Mouse (Mus musculus) embryo, embryonic 10 days (tissue): ENCODE measurements at regions not wholly inside any gene's neighbourhood (a gene's known extent, or its start where the extent isn't known, plus 50 kb on each side); places are given as distances from the start of the nearest gene placed in this dataset.

Experiments
- DNase-seq: peaks from one replicate; pipeline ENCODE4 v3.0.0-alpha.2; 2015; ENCODE audit warnings: low spot score

DNA sequence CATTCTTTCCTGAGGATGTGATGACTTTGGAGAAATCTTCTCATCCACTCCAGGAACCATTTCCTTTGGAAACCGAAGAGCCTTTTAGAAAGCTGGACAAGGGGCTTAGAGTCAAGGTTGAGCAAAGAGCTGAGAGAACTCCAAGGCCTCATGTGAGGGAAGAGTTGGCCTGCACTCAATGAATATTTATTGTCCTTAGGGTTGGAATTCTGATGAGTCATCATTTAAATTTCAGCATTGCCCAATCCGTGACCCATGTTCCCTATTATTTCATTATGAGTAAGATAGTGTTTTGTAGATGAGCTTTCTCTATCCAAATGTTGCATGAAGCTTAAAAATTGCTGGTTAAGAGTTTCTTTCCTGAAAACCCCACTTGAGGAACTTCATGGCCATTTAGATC, 232.3 kb upstream of the Gm12728 start:
- DNase-seq = no peak

DNA sequence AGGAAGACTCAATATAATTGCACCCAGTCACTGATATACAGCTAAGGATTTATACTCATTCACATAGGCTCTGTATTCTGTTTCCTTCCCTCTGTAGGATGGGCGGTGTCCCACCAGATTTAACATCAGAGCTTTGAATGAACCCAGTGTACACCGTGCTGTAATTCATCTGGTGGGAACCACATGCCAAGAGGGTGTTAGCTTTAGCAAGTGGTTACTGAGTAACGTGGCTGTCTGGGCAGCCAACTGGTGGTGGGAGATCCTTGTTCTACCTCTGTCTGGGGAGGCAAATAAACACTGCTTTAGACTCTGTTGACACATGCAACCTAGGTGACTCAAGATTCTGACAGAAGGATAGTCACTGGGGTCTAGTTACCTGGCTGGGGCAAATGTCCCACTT, 229.6 kb upstream of the Gm12728 start:
- no peak for DNase-seq

DNA sequence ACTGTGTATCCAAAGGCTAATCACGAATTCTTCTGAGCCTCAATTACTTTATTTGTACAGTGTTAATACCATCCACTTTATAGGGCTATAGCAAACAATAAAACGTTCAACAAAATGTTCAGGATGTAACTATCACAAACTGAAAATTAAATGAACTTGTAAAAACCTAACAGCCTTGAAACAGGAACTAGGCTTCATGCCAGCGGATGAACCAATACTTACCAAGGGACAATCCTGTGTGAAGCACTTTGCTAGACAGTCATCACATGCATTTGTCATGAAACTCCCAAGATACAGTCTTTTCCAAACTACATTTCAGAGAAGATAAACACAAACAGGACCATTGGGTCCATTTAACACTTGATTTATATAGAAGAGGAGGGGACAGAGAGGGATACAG, 228.9 kb upstream of the Gm12728 start:
- no peak for DNase-seq

DNA sequence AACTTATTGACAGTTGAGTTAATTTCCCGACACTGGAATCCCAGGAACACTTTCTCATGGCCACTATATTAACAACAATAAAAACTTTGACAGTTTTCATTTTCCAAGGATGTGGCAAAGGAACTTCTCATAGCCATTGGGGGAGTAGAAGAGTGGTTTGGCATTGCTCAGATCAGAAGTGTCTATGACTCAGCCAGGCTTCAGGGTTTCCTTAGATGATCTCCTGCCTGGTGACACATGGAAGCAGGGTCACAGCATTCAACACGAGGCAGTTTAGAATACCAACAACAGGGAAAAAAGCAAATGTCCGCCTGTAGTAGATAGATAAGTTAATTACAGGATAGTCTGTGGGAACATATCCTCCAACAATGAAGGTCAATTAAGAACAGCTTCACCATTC, 228.1 kb upstream of the Gm12728 start:
- no peak for DNase-seq

DNA sequence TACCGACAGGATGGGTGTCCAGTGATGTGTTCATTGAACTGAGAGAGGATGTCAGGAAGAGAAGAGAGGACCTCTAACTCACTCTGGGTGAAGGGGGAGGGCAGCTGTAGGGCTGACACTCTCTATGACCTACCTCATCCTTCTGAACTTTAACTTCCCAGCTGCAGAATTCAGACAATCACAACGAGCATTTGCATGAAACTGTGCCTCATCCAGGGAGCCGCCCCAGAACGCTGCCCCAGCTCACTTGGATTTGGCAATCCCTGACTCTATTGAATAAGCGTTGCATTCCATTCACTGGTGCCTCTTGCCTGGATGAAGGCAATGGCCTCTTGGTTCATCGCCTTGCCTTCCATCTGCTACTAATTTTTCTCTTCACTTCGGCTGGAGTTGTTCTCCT, 223.9 kb upstream of the Gm12728 start:
- no peak for DNase-seq

DNA sequence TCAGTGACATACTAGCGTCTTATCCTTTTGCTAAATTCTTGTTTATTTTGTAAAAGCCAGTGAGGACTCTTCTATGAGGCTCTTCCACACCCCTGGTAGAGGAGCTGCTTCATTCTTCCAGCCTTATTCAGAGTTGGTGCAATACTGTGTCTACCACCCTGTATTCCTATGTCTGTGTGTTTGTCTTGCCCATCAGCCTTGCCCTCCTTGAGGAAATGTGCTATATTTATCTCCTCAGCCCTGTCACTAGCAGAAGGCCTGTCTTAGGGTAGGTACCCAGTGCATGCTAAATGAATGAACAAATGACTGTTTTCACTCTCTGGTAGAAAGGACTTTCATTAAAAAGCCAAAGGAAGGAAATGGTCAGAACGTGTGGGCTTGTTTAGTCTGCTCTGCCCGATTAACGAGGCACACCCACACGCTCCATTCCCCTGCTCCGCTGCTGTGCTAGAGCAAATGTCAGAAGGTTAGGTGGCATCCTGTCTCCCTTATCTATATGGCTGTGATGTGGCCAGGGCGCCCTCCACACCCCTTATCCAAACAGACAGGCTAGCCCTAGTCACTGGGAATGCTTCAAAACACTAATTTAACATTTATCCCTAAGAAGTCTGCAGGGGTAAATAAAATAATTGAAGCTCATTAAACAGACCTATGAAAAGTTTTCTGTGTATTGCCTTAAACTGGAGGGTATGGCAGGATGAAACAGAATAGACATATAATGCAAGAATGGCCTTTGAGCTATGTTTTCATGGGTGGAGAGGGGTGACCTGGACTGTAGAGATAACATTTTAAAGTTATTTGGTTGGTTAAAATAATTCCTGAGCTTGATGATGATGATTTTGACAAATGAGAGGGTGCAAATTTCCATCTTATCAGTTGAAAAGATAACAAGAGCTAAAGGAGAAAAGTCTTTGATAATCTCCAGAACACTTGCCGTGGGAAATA, 222.9 kb upstream of the Gm12728 start:
- no peak for DNase-seq

DNA sequence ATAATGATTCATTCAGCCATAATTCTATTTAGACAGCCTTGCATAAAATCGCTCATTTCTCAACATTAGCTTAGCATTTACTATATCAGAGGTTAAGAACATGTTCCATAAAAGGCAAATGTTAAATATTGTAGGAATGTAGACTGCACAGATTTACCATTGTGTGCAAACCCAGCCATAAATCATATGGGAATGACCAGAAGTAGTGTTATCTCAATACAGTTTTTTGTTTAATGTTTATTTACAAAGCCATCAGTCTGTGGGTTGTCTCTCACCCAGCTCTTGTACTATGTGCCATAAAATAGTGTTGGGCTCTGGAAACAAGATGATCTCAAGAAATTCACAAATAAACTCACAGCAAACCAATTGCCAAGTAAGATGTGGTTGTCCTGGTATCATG, 220.0 kb upstream of the Gm12728 start:
- DNase-seq = no peak

DNA sequence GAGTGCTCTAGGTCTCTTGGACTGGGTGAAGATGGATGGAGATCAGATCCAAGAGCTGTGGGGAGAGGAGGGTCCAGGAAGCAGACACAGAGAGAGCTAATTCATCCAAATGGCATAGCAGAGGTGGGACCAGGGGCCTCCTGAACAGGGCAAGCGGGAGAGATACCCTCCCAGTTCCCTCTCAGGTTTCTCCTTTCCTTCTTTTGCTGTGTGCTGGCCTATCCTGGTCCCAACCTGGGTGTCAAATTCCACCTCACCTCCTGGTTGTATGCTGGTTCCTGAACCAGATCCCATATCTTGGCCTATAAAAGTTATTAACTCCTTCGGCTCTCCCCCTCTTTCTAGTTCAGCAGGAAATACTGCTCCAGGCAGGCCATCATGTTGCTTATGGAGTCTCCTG, 214.1 kb upstream of the Gm12728 start:
- DNase-seq = no peak

DNA sequence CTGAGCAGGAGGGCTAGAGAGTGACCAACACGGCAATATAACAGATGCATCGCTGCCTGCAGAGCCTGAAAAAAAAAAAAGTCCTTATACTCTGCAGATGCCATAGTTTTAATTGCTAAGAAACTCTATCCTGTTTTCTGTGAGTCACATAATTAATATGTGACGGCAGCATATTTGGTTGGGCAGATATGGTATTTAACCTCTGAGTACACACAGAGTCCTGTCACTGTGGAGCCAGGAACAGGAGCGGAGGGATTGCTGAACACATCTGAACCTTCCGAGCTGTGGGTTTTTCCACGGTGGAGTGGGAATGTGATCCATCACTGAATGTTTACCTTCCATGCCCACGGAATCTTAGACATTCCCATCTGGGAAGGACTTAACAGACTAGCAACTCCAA, 208.7 kb upstream of the Gm12728 start:
- DNase-seq = no peak

DNA sequence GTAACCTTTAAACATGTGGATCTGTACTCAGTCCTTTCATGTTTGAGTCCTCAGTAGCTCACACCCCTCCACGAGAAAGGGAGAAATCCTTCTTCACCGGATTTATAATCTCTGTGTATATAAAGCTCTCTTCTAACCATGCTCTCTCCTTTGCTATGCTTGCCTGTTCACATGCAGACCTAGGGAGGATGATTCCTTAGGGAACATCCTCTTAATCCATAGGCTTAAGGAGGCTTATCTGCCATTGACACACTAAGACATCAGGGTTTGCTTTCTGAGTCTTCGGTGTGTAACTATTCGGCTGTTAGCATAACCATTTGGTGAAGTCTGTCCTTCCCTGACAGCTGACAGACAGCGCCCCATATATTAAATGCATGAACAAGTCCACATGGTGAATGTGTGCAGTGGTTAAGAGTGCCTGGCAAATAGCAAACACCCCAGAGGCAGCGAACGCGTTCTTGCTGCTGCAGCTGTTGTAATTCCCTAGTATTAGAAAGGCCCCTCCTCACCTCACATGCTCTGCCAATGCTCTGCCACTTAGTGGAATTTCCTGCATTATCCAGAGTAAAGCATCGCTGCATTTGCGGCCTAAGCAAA, 205.2 kb upstream of the Gm12728 start:
- no peak for DNase-seq

DNA sequence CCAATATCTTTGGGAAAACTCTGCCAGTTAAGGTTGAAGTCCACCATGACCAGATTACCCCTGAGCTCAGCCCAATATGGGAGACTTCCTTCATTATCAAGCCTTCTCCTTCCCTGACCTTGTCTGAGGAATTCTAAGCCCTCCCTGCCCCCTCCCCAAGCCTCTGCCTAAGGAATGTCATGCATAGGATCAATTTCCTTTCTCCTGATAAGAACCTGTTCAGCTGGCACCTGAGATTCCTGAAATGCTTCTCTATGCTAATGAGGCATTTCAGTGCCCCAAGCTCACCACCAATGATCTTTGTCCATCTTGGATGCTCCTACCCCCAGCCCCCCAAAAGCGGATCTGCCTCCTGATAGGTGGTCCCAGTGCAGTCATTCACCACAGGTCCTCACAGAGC, 186.0 kb upstream of the Gm12728 start:
- DNase-seq = no peak

DNA sequence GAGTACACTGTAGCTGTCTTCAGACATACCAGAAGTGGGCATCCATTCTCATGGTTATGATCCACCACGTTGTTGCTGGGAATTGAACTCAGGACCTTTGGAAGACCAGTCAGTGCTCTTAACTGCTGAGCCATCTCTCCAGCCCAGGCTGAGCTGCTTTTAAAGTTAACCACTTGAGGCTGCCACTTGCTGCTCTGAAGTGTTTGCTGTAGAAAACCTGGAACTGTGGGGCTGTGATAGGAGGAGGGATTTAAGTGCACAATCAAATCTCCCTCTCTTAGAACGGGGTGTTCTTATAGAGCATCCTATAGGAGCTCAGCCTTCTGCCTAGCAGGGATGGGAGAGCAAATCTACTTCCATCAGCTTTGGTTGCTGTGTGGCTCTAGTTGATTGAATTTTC, 185.1 kb upstream of the Gm12728 start:
- DNase-seq = no peak

DNA sequence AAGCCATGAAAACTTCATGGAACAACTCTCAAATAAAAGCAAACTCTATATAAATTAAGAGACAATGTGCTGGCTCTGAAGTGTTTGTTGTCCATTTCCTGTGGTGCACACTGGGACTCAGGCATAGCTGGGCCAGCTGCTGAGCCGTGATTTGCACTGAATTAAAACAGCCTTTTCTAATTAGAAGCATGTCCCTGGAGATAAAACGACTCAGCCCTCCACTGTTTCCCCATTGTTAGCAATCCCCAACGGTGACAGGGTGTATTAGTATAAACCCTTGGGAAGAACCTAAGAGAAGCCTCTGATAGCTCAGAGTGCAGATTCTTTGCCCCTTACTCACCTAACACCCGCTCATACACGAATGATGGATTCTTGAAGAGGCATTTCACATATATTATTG, 182.9 kb upstream of the Gm12728 start:
- peak; percentile 15 for DNase-seq

DNA sequence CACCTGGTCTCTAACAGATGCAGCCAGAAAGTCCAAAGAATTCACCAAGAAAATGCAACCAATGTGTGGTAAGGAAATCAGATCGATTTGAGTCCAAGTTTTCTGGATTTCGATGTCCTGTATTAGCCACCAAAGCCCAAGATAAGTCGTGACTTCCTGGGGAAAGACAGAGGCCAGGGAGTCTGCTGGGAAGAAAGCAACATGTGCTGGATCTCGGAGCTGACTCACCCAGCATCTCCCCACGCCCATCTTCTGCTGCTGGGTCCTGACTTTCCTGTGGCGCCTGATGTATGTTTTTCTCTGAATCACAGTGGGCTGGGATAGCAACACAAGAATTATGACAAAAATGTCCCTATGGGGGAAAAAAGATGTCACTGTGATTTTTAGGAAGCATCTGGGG, 178.8 kb upstream of the Gm12728 start:
- DNase-seq = no peak

DNA sequence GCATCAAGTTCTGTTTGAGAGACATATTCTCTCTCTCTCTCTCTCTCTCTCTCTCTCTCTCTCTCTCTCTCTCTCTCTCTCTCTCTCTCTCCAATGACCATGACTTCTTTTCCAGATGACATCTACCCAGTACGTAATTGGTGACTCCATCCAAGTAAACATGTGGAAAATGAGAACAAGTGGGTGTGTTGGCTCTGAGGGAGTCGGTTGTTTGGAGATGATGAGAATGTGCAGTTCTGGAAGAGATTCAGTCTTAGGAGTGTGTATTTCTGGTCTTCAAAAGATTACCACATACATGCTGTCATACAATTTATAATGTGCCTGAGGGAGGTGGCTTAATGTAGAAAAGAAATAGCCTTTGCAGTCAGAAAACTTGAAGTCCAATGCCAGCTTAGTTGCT, 175.3 kb upstream of the Gm12728 start:
- no peak for DNase-seq

DNA sequence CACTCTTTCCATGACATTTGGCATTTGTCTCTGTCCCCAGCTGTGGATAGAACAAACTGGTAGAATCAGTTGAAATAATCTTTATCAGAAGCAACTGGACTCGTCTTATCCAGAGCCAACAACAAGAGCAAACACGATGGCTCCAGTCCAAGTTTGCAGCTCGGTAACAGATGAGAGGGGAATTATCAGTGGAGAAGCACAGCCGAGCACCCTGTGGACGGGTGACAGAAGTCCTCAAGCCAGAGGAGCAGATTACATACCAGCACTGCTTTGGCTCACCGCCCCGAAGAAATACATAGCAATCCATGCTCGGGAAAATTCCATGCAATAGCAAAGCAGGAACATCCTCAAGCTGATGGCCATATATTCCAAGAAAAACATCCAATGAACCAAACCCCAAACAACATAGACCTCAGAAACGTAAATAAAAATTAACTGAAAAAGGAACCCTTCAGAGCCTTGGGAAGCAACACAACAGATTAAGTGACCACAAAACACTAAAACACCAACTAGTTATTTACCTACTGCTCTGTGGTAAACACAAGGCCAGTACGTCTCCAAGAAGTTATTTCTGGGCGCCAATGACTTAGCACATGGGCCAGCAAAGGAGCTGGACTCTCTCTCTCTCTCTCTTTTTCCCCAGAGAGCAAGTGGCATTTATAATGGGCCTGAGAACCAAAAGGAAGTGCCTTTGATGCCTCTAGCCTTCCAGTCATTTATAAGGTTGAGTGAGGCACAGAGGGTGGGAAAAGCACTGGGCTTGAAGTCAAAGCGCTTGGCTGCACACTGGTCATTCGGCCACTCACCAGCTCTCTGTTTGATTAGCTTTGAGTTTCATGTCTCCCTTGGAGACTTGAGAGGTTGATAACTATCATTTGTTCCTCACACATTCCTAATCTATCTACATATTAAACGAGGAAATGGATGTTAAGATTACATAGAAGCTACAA, 163.0 kb upstream of the Gm12728 start:
- DNase-seq = no peak

DNA sequence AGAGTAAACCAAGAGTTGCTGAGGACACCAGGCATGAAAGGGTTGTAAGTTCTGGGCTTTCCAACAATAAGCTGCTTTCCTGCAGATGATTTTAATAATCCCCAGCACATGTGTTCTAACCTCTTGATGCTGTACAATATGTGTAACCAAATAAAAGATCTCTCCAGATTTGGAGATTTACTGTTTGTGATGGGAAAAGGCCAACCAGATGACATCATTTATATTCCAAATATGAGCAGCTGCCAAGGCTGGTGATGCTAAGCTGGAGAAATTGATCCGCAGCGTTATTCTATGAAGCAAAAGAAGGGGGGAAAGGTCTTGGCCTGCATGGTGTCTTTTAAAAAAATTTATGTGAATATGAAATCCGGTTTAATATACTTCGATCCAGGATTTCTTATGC, 160.1 kb upstream of the Gm12728 start:
- no peak for DNase-seq

DNA sequence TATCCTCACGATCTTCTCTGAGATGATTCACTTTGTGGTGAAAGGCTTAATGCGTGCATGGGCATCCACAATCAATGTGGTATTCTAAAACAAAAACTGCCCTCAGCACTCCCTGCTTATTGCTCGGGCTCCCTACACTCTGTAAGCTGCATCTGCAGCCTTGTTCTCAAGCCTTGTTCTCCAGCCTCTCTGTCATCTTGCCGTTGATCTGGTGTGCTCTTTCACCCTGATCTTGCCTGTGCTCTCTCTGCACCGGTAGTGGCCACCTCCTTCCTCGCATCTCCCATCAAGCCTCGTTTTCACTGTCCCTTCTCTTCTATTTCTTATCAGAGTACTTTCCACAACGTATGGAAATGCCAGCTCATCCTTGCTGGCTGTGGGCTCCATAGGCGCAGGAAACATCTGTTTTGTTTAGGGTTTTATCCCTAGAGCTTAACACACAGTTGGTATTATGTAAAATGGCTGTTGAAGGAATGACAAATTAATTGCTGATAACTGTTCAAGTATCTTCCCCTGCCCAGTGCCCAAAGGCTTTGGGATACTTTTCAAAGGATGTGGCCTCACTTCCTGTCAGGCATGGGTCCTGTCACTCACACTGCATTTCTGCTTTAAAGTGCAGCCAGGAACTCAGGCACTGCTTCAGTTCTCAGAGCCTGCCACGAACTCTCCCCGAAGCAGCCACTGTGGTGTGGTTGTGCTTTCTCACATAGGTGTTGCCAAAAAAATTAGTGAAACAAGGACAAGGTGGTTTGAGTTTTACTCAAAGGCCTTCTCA, 158.9 kb upstream of the Gm12728 start:
- DNase-seq = peak; percentile 13

DNA sequence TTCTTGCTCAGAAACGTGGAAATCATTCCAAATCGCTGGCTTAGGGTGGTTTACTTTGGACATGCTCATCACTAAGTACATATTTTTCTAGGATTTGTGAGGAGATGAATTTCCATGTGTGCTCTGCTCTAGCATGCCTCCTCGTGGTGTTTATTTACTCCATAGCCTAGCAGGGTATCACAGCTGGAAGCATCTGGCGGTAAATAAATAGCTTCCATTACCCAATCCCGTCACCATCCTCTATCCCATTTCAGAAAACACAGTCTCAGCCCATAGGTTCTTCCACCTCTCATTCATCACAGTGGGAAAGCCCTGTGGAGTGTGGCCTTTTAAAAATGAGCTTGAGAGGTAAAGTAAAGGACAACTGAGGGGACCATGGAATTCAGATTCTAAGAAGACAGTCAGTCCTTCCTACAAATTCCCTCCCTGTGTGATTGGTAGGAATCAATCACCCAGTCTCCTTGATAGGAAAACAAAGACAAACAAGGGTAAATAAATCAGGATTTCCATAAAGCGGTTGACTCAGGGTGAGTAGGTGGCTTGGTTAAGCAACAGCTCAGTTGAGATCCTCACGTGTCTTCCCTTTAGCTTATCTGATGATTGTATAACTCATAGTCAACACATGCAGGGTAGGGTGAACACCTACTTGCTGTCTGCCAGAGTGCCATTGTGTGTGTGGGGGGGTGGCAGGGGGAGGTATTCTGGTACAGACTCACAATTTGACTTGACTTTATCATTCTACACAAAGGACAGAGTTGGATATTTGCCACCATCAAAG, 156.9 kb upstream of the Gm12728 start:
- no peak for DNase-seq

DNA sequence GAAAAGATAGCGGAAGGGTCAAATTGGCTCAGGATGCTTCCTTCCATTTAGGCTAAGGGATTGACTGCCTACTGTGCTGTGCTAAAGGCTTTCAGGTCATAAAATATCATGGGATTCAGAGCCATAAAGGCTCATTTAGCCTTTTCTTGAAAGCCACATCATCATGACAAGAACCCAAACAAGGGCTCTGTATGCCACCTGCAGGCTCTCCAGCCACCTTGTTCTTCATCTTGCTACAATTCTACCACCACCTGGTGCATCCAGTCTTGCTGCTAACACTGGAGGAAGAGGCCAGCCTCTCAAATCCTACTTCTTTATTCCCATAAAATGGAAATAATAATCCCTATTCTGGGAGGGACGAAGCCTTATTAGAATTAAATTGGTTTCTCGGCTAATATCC, 155.9 kb upstream of the Gm12728 start:
- DNase-seq = no peak

DNA sequence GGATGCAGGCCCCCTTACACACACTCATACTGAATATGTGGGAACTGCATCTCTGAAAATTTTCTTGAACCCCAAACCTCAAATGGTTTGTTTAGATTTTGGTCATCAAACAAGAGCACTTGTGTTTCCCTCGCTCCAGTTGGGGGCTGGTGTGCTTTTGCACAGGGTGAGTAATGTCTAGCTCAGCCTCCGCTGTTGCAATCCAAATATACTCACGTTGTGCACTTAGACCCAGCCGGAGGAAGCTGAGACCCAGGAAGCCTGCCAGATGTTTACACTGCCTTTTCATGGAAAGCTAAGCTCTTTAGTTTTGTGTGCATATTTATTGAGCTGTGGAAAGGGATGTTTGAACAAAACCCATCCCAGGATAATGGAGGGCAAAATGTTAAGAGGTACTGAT, 148.9 kb upstream of the Gm12728 start:
- peak; percentile 17 for DNase-seq
